Comparison of ENCODE assay signal across 8 mouse cellular contexts in genomic region chr13:55330567-55331400, GRCm38 (mm10). TPM values are rescaled to one million over a fixed set of nuclear protein-coding genes. Genes with fewer than 3 reads are reported as not detected.
DNase-seq lines count a peak whose midpoint lies in the region; ATAC-seq and TF ChIP-seq lines count a peak whose summit lies in the region.

No protein-coding gene starts in this region.

- intact Hi-C loops in left cerebral cortex, postnatal 14 days (cut with DNase I), result no loop called here

- no peak for TF ChIP-seq EP300 in MEL (IDR thresholded peaks at IDR 0.05; ENCODE audit: low read depth in 1 of 2, low read length in 2 of 2)

- peak overlapping the region; percentile 71 for H3K9ac ChIP-seq in heart, embryonic 14.5 days (ENCODE audit: low read length)
- peak overlapping the region; percentile 95 for H3K9ac ChIP-seq in MEL (ENCODE audit: control insufficient read depth, low read depth, low read length, poor library complexity, severe bottlenecking)
- H3K9ac ChIP-seq in forebrain, embryonic 16.5 days (replicated peaks; ENCODE audit: low read depth, low read length), result peak overlapping the region; percentile 76

- H3K4me2 ChIP-seq in heart, embryonic 14.5 days (ENCODE audit: low read length), result peak overlapping the region; percentile 79
- peak overlapping the region; percentile 92 for H3K4me2 ChIP-seq in forebrain, embryonic 16.5 days (ENCODE audit: low read length)

- H3K4me3 ChIP-seq in heart, embryonic 14.5 days (ENCODE audit: control insufficient read depth in 1 of 2, insufficient read depth in 1 of 2, low read depth in 1 of 2, low read length in 2 of 2), result peak overlapping the region; percentile 60 to 74
- peak overlapping the region; percentile 45 to 69 for H3K4me3 ChIP-seq in MEL (ENCODE audit: control insufficient read depth in 1 of 2, insufficient read depth in 1 of 2, low read depth in 2 of 2, low read length in 2 of 2)
- peak overlapping the region; percentile 93 for H3K4me3 ChIP-seq in forebrain, embryonic 16.5 days (replicated peaks; ENCODE audit: low read length)
- H3K4me3 ChIP-seq in midbrain, embryonic 10.5 days, result peak overlapping the region; percentile 77

- ATAC-seq in heart, embryonic 14.5 days (ENCODE audit: insufficient number of reproducible peaks, insufficient read depth, low FRiP score, low read depth), result no peak
- ATAC-seq in forebrain, embryonic 16.5 days, result no peak; the same call in 1 of the 2 replicates

- peaks cover 8% of the 10 kb centered on the region for H3K36me3 ChIP-seq in heart, embryonic 14.5 days (ENCODE audit: control insufficient read depth, insufficient read depth, low read length)
- peaks cover 0 to 4% of the 10 kb centered on the region in 2 experiments; a peak in 1 of 4 replicates for H3K36me3 ChIP-seq in MEL (ENCODE audit: control insufficient read depth in 1 of 2, insufficient read depth in 2 of 2, low read length in 2 of 2)
- peaks cover 5% of the 10 kb centered on the region for H3K36me3 ChIP-seq in forebrain, embryonic 16.5 days (ENCODE audit: control insufficient read depth, insufficient read depth)
- peaks cover 15% of the 10 kb centered on the region for H3K36me3 ChIP-seq in midbrain, embryonic 10.5 days

- TF ChIP-seq CTCF in MEL (IDR thresholded peaks at IDR 0.05 in 2 of 3, conservative IDR thresholded peaks at IDR 0.05 in 1 of 3; ENCODE audit: control insufficient read depth in 1 of 3, insufficient read depth in 1 of 3, low read depth in 2 of 3, low read length in 3 of 3, poor library complexity in 1 of 3, severe bottlenecking in 1 of 3), result peak in 2 of 3 experiments; percentile 45 to 57; a peak in 5 of 6 replicates

- H3K27me3 ChIP-seq in heart, embryonic 14.5 days (ENCODE audit: control insufficient read depth, insufficient read depth, low read length), result no peaks in the 10 kb centered on the region
- H3K27me3 ChIP-seq in MEL (ENCODE audit: control insufficient read depth in 1 of 2, insufficient read depth in 2 of 2, low read length in 2 of 2), result no peaks in the 10 kb centered on the region
- H3K27me3 ChIP-seq in forebrain, embryonic 16.5 days (replicated peaks; ENCODE audit: control insufficient read depth, insufficient read depth, low read length), result no peaks in the 10 kb centered on the region
- peaks cover 25% of the 10 kb centered on the region for H3K27me3 ChIP-seq in midbrain, embryonic 10.5 days (ENCODE audit: low read depth, poor library complexity, severe bottlenecking)

- peaks cover 19 to 30% of the 10 kb centered on the region in 2 experiments; a peak in 3 of 4 replicates for H3K4me1 ChIP-seq in heart, embryonic 14.5 days (ENCODE audit: control insufficient read depth in 2 of 2, insufficient read depth in 2 of 2, low read length in 2 of 2)
- H3K4me1 ChIP-seq in MEL (ENCODE audit: control insufficient read depth in 1 of 2, insufficient read depth in 2 of 2, low read length in 2 of 2), result peaks cover 0 to 11% of the 10 kb centered on the region in 2 experiments; a peak in 2 of 4 replicates
- peaks cover 33% of the 10 kb centered on the region for H3K4me1 ChIP-seq in forebrain, embryonic 16.5 days (replicated peaks; ENCODE audit: control insufficient read depth, insufficient read depth, low read length)
- peaks cover 46% of the 10 kb centered on the region for H3K4me1 ChIP-seq in midbrain, embryonic 10.5 days

- TF ChIP-seq POLR2A in MEL (IDR thresholded peaks at IDR 0.05; ENCODE audit: control insufficient read depth in 1 of 2, insufficient read depth in 1 of 2, low read depth in 1 of 2, low read length in 2 of 2, poor library complexity in 1 of 2), result no peak

- no peak for DNase-seq in heart, postnatal 4 days
- DNase-seq in MEL (ENCODE audit: low read depth, low spot score), result no peak
- DNase-seq in midbrain, embryonic 10.5 days (ENCODE audit: low spot score), result no peak
- no peak for DNase-seq in left cerebral cortex, postnatal 14 days (ENCODE audit: low spot score in 2 of 2)
- no peak for DNase-seq in kidney, adult 18-20 months
- no peak for DNase-seq in frontal cortex, postnatal 14 days (ENCODE audit: low spot score in 2 of 2)

- 46% methylated on average over 14 of the region's 14 CpGs for WGBS in heart, embryonic 14.5 days
- whole genome bisulfite sequencing in forebrain, embryonic 16.5 days, result 51% methylated on average over 14 of the region's 14 CpGs
- 51% methylated on average over 14 of the region's 14 CpGs for WGBS in midbrain, embryonic 10.5 days

- peak overlapping the region; percentile 50 to 84; a peak in 3 of 4 replicates for H3K27ac ChIP-seq in heart, embryonic 14.5 days (replicated peaks in 1 of 2; ENCODE audit: control insufficient read depth in 1 of 2, insufficient read depth in 1 of 2, low read depth in 2 of 2, low read length in 2 of 2)
- peak overlapping the region; percentile 89 for H3K27ac ChIP-seq in MEL (ENCODE audit: control insufficient read depth, low read depth, low read length)
- peak overlapping the region; percentile 89 for H3K27ac ChIP-seq in forebrain, embryonic 16.5 days (ENCODE audit: low read length)
- H3K27ac ChIP-seq in midbrain, embryonic 10.5 days (replicated peaks), result peak overlapping the region; percentile 98

- TF ChIP-seq RAD21 in MEL (IDR thresholded peaks at IDR 0.05; ENCODE audit: low read depth, low read length), result peak; percentile 19

- H3K9me3 ChIP-seq in heart, embryonic 14.5 days (ENCODE audit: control insufficient read depth, low read length), result no peaks in the 10 kb centered on the region
- no peaks in the 10 kb centered on the region for H3K9me3 ChIP-seq in MEL (replicated peaks; ENCODE audit: insufficient read depth, low read length)
- H3K9me3 ChIP-seq in forebrain, embryonic 16.5 days (ENCODE audit: control insufficient read depth, low read length), result no peaks in the 10 kb centered on the region
- H3K9me3 ChIP-seq in midbrain, embryonic 10.5 days (replicated peaks), result no peaks in the 10 kb centered on the region

- H3K79me2 ChIP-seq in MEL (ENCODE audit: control insufficient read depth, insufficient read depth, low read length, poor library complexity), result peaks cover 2% of the 10 kb centered on the region; the same call in 1 of the 2 replicates

TF ChIP-seq in MEL, 35 proteins besides CTCF, POLR2A, EP300 and RAD21 (continues in another document):
- TF ChIP-seq SMC3 (IDR thresholded peaks at IDR 0.05; ENCODE audit: low read depth, low read length), result no peak
- TF ChIP-seq MEF2A (IDR thresholded peaks at IDR 0.05; ENCODE audit: extremely low read depth, insufficient replicate concordance, low read depth, low read length, poor library complexity, severe bottlenecking), result no peak
- TF ChIP-seq GATA1 (IDR thresholded peaks at IDR 0.05; ENCODE audit: low read depth, low read length), result no peak

RNA-seq across cellular contexts. Expression of gene Mxd3, which starts 1.2 kb away (rescaled TPM):
- polyA plus RNA-seq in heart, embryonic 14.5 days (2014; fragmentation: Nextera tagmentation; extraction: Ambion mirVana), result 20.4 and 22.3 TPM in 2 replicates
- 10 to 100 TPM; 18.3 to 20.6 TPM for total RNA-seq in heart, postnatal 4 days (2021)
- total RNA-seq in MEL (2012; rRNA removed), result 3.9 and 4.7 TPM in 2 replicates
- polyA plus RNA-seq in MEL (2012; ENCODE audit: insufficient read depth in 1 of 2, insufficient read length in 2 of 2, low read depth in 1 of 2, low replicate concordance in 2 of 2, missing spikeins in 1 of 2), result 1 to 10 TPM in 1 of 2 experiments, not detected in 1; 9.3 TPM
- 22.1 and 23.9 TPM in 2 replicates for polyA plus RNA-seq in forebrain, embryonic 16.5 days (2015; fragmentation: Nextera tagmentation; extraction: Ambion mirVana)
- 24.2 and 28.1 TPM in 2 replicates for polyA plus RNA-seq in midbrain, embryonic 10.5 days (2016; fragmentation: Nextera tagmentation; extraction: Ambion mirVana)
- total RNA-seq in left cerebral cortex, postnatal 14 days (2021), result 1 to 10 TPM; 1.2 to 1.6 TPM

RNA-seq across cellular contexts. Expression of gene Rab24, which starts 9.0 kb away (rescaled TPM):
- polyA plus RNA-seq in heart, embryonic 14.5 days (2014; fragmentation: Nextera tagmentation; extraction: Ambion mirVana), result 73.1 and 78.7 TPM in 2 replicates
- total RNA-seq in heart, postnatal 4 days (2021), result 10 to 100 TPM; 39.5 to 39.9 TPM
- 74.3 and 75.8 TPM in 2 replicates for total RNA-seq in MEL (2012; rRNA removed)
- polyA plus RNA-seq in MEL (2012; ENCODE audit: insufficient read depth in 1 of 2, insufficient read length in 2 of 2, low read depth in 1 of 2, low replicate concordance in 2 of 2, missing spikeins in 1 of 2), result 10 to 100 TPM in 1 of 2 experiments, not detected in 1; 71.0 TPM
- polyA plus RNA-seq in forebrain, embryonic 16.5 days (2015; fragmentation: Nextera tagmentation; extraction: Ambion mirVana), result 104 and 109 TPM in 2 replicates
- 72.7 and 82.3 TPM in 2 replicates for polyA plus RNA-seq in midbrain, embryonic 10.5 days (2016; fragmentation: Nextera tagmentation; extraction: Ambion mirVana)
- 10 to 100 TPM; 73.7 to 74.0 TPM for total RNA-seq in left cerebral cortex, postnatal 14 days (2021)

RNA-seq across cellular contexts. Expression of gene Prelid1, which starts 10.5 kb away (rescaled TPM):
- polyA plus RNA-seq in heart, embryonic 14.5 days (2014; fragmentation: Nextera tagmentation; extraction: Ambion mirVana), result 369 and 389 TPM in 2 replicates
- 100 to 1,000 TPM; 157 to 172 TPM for total RNA-seq in heart, postnatal 4 days (2021)
- total RNA-seq in MEL (2012; rRNA removed), result 203 and 263 TPM in 2 replicates
- polyA plus RNA-seq in MEL (2012; ENCODE audit: insufficient read depth in 1 of 2, insufficient read length in 2 of 2, low read depth in 1 of 2, low replicate concordance in 2 of 2, missing spikeins in 1 of 2), result 100 to 1,000 TPM in 1 of 2 experiments, not detected in 1; 630 TPM
- polyA plus RNA-seq in forebrain, embryonic 16.5 days (2015; fragmentation: Nextera tagmentation; extraction: Ambion mirVana), result 288 and 303 TPM in 2 replicates
- 494 and 539 TPM in 2 replicates for polyA plus RNA-seq in midbrain, embryonic 10.5 days (2016; fragmentation: Nextera tagmentation; extraction: Ambion mirVana)
- total RNA-seq in left cerebral cortex, postnatal 14 days (2021), result 100 to 1,000 TPM; 161 to 168 TPM

RNA-seq across cellular contexts. Expression of gene Lman2, which starts 31.8 kb away (rescaled TPM):
- 69.5 and 73.6 TPM in 2 replicates for polyA plus RNA-seq in heart, embryonic 14.5 days (2014; fragmentation: Nextera tagmentation; extraction: Ambion mirVana)
- 10 to 100 TPM; 54.1 to 59.3 TPM for total RNA-seq in heart, postnatal 4 days (2021)
- 132 and 145 TPM in 2 replicates for total RNA-seq in MEL (2012; rRNA removed)
- polyA plus RNA-seq in MEL (2012; ENCODE audit: insufficient read depth in 1 of 2, insufficient read length in 2 of 2, low read depth in 1 of 2, low replicate concordance in 2 of 2, missing spikeins in 1 of 2), result 100 to 1,000 TPM in 1 of 2 experiments, 10 to 100 TPM in 1; 86.1 to 239 TPM
- 56.3 and 59.7 TPM in 2 replicates for polyA plus RNA-seq in forebrain, embryonic 16.5 days (2015; fragmentation: Nextera tagmentation; extraction: Ambion mirVana)
- polyA plus RNA-seq in midbrain, embryonic 10.5 days (2016; fragmentation: Nextera tagmentation; extraction: Ambion mirVana), result 105 and 107 TPM in 2 replicates
- 10 to 100 TPM; 47.5 to 51.0 TPM for total RNA-seq in left cerebral cortex, postnatal 14 days (2021)

RNA-seq across cellular contexts. Expression of gene Rgs14, which starts 38.7 kb away (rescaled TPM):
- polyA plus RNA-seq in heart, embryonic 14.5 days (2014; fragmentation: Nextera tagmentation; extraction: Ambion mirVana), result 0.45 and 0.50 TPM in 2 replicates
- under 1 TPM in 1 of 2 experiments, not detected in 1; 0.70 TPM for total RNA-seq in heart, postnatal 4 days (2021)
- 14.4 TPM in 2 replicates for total RNA-seq in MEL (2012; rRNA removed)
- 10 to 100 TPM in 1 of 2 experiments, not detected in 1; 20.5 TPM for polyA plus RNA-seq in MEL (2012; ENCODE audit: insufficient read depth in 1 of 2, insufficient read length in 2 of 2, low read depth in 1 of 2, low replicate concordance in 2 of 2, missing spikeins in 1 of 2)
- 0.71 and 1.4 TPM in 2 replicates for polyA plus RNA-seq in forebrain, embryonic 16.5 days (2015; fragmentation: Nextera tagmentation; extraction: Ambion mirVana)
- 0.41 and 0.52 TPM in 2 replicates for polyA plus RNA-seq in midbrain, embryonic 10.5 days (2016; fragmentation: Nextera tagmentation; extraction: Ambion mirVana)
- 10 to 100 TPM; 33.3 to 35.4 TPM for total RNA-seq in left cerebral cortex, postnatal 14 days (2021)
